Comparison of ENCODE assay signal across 12 mouse cellular contexts in the genomic region with DNA sequence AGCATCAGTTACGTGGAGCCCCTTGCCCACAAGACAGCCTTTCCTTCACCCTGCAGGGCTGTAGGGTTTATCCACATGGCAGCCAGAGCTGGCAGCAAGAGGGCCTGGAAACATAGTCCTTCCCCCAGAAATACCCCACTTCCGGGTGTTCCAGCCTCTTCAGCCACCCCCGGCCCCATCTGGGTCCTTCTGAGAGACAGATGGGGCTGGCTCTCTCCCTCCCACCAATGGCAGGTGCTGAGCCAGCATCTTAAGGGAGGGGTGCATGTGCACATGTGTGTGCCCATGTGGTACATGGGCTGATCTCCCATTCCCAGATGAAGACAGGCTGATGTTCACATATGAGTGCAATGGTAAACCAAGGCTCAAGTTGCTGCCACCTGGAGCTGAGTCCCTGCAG. TPM values are rescaled to one million over a fixed set of nuclear protein-coding genes. Genes with fewer than 3 reads are reported as not detected.
DNase-seq lines count a peak whose midpoint lies in the region.
"Had no signal": no experiment of that assay in that cellular context is flagged by ENCODE, and none has a peak within 500 bp of the region (broad histone marks: within the 10 kb centered on the region; RNA-seq: fewer than 3 reads in every experiment).

No protein-coding gene starts in this region.

- intact Hi-C loops in left cerebral cortex, postnatal 4 days (cut with DNase I): no loop called here

- DNase-seq in heart, adult 11 months: peak; percentile 85
- no peak for DNase-seq in heart, adult 18-20 months
- peak; percentile 80 for DNase-seq in brain, adult 2 months (ENCODE audit: low read depth, low spot score)
- DNase-seq in frontal cortex, postnatal 10 days (ENCODE audit: low spot score in 2 of 2): peak; percentile 34 to 65
- peak; percentile 64 for DNase-seq in left cerebral cortex, postnatal 4 days
- DNase-seq in embryo, embryonic 10 days (ENCODE audit: low spot score): no peak
- no peak for DNase-seq in kidney, postnatal 36 days
- DNase-seq: heart, adult 2 months; kidney, postnatal 10 days; lung, embryonic 14.5 days had no signal

RNA-seq across cellular contexts. Expression of a gene that starts 7.0 kb away (rescaled TPM):
- total RNA-seq in heart, adult 18-20 months (2021): under 1 TPM; 0.15 to 0.20 TPM
- 100 to 1,000 TPM; 158 to 180 TPM for total RNA-seq in left cerebral cortex, postnatal 4 days (2021)
- total RNA-seq: common myeloid progenitor, adult 5-6 weeks had no signal

RNA-seq across cellular contexts. Expression of a gene that starts 16.6 kb away (rescaled TPM):
- total RNA-seq in heart, adult 18-20 months (2021): 10 to 100 TPM in 1 of 2 experiments, 1 to 10 TPM in 1; 8.1 to 10.3 TPM
- 10 to 100 TPM; 33.4 to 39.1 TPM for total RNA-seq in left cerebral cortex, postnatal 4 days (2021)

RNA-seq across cellular contexts. Expression of a gene that starts 21.8 kb away (rescaled TPM):
- not detected for total RNA-seq in heart, adult 18-20 months (2021)
- under 1 TPM; 0.54 to 0.92 TPM for total RNA-seq in left cerebral cortex, postnatal 4 days (2021)
- total RNA-seq: common myeloid progenitor, adult 5-6 weeks; heart, adult 2 months; heart, postnatal 25 days had no signal

RNA-seq across cellular contexts. Expression of a gene that starts 25.3 kb away (rescaled TPM):
- 10 to 100 TPM; 40.1 to 43.5 TPM for total RNA-seq in heart, adult 18-20 months (2021)
- 10 to 100 TPM; 45.3 to 45.9 TPM for total RNA-seq in left cerebral cortex, postnatal 4 days (2021)

RNA-seq across cellular contexts. Expression of a gene that starts 25.3 kb away (rescaled TPM):
- 10 to 100 TPM in 1 of 2 experiments, 1 to 10 TPM in 1; 9.8 to 10.1 TPM for total RNA-seq in heart, adult 18-20 months (2021)
- total RNA-seq in left cerebral cortex, postnatal 4 days (2021): 10 to 100 TPM; 39.0 to 41.7 TPM

Comparison
In these comparisons a context has a peak if more than half of its experiments do, and no peak if none do; other contexts are left out.
1. DNase-seq: peak in heart, adult 11 months (single experiment), brain, adult 2 months (single experiment), frontal cortex, postnatal 10 days (2 of 2) and left cerebral cortex, postnatal 4 days (single experiment); none in heart, adult 18-20 months (0 of 2), embryo, embryonic 10 days (single experiment) and kidney, postnatal 36 days (0 of 2).
2. RNA of a gene that starts 7.0 kb away (total RNA-seq): 158 to 180 TPM in left cerebral cortex, postnatal 4 days; 0.15 to 0.20 TPM in heart, adult 18-20 months; every median in the first group is over 100 times any median in the second.